Mouse (Mus musculus) urinary bladder, adult 2 months (tissue): ENCODE data around the gene Traf5. TPM values are rescaled to one million over a fixed set of nuclear protein-coding genes. Genes with fewer than 3 reads are reported as not detected.

Experiments used
- DNase-seq: peaks from one replicate; pipeline ENCODE4 v3.0.0; 2022; ENCODE audit warnings: low spot score
- polyA plus RNA-seq: library from polyadenylated mRNA; depleted of rRNA; stranded (reverse); fragments of >200 nt; gene quantifications from 2 replicates; pipeline ENCODE4 v1.2.3, GENCODE M21; 2012

The Traf5 gene
- polyA plus RNA-seq, 1 experiment, result 50.6 TPM

- DNase-seq, result no peak
Measured at GRCm38 (mm10) chr1:192063209-192063946, 29.0 kb downstream of the Traf5 start.

- no peak for DNase-seq
Measured at GRCm38 (mm10) chr1:192062682-192063081, 29.7 kb downstream of the Traf5 start.

DNA sequence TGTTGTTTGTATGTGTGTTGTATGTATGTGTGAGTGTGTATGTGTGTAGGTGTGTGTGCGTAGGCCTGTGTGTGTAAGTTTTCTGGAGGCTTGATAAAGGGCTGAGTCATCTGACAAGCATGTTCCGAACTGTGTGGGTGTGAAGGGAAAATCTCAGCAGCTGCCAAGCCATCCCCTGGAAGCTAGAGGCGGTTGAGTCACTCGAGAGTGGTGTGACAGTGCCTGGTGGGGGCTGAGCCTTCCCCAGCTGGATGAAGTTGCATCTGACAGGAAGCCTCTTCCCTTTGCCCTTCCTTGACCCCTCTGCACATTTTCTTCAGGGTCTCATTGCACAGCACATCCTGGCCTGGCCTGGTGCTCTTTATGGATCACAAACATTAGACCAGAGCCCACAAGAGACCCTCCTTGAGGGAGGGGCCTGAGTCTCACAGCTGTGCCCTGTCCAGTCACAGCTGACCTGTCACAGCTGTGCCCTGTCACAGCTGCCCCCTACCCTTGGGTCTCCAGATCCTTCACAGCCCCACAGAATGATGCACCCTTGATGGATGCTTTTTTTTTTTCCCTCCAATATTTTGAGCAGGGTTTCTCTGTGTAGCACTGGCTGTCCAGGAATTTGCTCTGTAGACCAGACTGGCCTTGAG is 30.6 kb downstream of the Traf5 start:
- no peak for DNase-seq

DNA sequence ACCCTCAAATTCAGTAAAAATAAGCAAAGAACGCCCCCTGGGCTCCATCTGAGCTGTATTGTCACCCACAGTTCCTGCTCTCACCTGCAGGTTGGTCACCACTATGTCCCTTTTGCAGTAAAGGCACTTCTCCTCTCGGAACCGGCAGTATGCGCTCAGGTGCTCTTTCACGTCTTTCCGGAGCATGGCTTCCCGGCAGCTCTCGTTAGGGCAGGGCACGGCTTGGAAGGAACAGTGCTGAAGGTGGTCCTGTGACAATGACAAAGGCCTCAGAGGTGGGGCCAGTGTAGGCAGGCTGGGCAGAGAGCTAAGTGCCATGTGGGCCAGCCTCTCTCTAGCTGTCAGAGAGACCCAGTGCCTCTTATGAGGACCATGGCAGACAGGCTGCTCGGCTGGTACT is 33.4 kb downstream of the Traf5 start:
- DNase-seq, result no peak

- DNase-seq, result no peak
Measured at GRCm38 (mm10) chr1:192053726-192054125, 38.6 kb downstream of the Traf5 start.

GRCm38 (mm10) chr1:192052986-192053385 is 39.4 kb downstream of the Traf5 start:
- no peak for DNase-seq

DNA sequence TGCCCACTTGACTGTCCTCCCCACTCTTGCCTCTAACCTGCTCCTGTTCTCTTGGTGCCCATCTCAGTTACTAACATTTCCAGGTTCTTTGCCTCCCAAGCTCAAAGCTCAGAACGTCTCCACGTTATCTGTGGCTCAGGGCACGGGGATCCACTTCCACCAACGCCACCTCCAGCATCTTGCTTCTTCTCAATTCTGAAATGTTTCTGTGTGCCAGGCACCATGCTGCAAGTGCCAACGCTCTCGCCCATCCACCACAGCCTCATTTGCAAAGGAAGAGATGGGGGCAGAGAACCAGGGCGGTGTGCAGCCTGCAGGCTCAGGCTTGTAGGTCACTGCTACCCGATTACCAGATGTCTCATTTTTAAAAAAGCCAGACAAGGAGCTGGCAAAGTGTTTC is 39.9 kb downstream of the Traf5 start:
- no peak for DNase-seq

GRCm38 (mm10) chr1:191999022-191999421 is 93.3 kb downstream of the Traf5 start:
- no peak for DNase-seq

DNA sequence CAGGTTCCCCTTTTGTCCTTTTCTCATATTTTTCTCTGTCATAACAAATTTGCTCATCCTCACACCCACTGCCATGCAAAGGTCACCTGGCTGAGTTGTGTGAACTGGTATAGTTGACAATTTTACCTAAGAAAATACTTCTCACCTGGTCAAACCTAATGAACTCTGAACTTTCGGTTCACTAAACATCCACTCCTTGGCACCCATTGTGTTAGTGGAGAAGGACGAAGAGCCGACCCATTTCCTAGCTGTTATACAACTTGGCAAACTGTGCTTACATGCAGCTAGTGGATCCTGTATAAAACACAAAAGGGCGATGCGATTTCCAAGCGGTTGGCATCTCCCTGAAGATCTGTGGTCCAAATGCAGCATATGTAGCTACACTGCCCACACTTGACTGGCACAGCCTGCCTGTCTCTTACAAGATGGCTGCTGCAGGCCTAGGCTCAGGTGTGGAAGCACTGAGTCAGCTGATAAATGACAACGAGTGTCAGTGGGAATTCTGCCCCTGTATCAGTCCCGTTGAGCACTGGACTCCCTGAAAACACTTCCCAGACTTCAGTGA is 95.7 kb downstream of the Traf5 start:
- DNase-seq, result no peak

DNA sequence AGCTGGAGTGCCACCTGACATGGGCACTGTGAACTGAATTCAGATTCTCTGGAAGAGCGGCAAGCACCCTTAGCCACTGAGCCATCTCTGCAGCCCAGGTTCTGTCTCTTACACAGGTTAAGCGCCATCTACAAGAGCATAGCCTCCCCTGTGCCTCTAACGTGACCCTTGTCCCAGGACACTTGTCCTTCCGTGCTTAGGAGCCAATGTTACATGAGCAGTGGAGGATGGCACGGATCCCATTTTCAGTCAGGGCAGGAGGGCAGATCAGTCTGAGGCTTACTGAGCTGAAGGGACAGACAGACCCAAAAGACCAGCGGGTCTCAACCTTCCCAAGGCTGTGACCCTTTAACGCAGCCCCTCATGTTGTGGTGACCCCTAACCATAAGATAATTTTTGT is 96.4 kb downstream of the Traf5 start:
- DNase-seq, result no peak

DNA sequence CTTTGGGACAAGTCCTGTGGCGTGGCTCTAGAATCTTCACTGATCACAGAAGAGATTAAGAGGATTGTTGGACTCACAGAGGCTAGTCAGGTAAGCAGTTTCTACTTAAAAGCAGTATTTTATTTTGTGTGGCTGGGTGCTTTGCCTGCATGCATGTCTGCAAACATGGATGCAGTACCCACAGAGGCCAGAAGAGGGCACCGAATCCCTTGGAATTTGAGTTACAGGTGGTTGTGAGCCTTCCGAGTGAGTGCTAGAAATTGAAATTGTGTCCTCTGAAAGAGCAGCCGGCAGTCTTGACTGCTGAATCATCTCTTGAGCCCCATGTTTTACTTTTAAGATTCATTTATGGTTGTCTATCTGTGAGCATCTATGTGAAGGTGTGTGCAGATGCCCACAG is 96.9 kb downstream of the Traf5 start:
- DNase-seq, result no peak

DNA sequence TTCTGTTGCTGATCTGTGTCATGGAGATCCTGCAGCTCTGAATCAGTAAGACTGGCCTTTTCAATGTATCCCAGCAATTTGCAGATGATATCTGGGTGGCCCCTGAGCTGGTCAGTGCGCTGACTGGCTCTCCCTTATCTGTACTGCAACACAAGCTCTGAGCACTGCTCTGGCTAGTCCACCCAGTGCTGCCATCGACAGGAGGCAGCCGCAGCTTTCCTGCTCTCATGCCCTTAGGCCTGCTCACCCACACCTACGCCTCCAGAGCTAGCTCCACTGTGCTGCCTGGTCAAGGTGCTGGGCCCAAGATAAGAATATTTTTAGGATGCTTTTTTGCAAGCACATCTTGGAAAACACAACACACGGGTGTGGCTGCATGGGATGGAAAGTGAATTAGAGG is 97.9 kb downstream of the Traf5 start:
- no peak for DNase-seq

- no peak for DNase-seq
Measured at GRCm38 (mm10) chr1:191992040-191992780, 100.1 kb downstream of the Traf5 start.

DNA sequence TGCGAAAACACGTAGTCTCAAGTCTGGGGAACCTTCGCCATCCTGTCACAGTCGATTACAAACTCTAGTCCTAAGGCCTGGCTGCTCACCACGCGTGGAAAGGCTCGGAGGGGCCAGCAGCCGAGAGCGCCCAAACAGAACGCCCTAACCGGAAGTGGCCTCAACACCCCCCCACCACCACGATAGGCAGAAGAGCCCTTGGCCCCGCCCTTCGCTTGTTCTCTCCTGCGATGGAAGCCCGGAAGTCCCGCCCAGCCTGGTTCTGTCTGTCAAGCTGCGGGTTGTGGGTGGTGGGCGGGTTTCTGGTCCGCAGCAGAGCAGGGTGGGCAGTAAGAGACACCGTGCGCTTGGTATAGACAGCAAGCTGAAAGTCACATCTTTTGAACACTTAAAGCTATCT is 102.4 kb downstream of the Traf5 start:
- DNase-seq, result peak; percentile 81

DNA sequence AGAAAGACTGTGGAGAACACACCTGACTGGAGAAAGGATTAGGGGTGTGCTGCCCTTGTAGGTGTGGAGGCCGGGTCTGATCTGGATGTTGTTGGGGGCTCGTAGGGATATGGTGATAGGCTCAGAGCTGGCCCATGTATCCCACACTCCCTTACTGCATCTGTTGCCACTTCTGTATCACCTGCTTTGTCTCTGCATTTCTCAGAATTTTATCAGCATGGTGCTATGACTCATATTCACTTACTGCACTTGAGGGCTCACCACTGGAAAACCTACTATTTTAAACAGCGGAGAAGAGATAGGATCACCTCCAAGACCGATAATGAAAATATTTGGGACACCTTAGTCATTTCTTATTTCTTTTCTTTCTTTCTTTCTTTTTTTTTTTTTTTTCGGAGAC is 103.3 kb downstream of the Traf5 start:
- DNase-seq, result no peak

- DNase-seq, result no peak
Measured at GRCm38 (mm10) chr1:191988646-191989045, 103.7 kb downstream of the Traf5 start.

GRCm38 (mm10) chr1:191987481-191987769 is 104.9 kb downstream of the Traf5 start:
- no peak for DNase-seq

GRCm38 (mm10) chr1:191986674-191987480 is 105.5 kb downstream of the Traf5 start:
- no peak for DNase-seq

GRCm38 (mm10) chr1:191981426-191982102 is 110.8 kb downstream of the Traf5 start:
- no peak for DNase-seq

DNA sequence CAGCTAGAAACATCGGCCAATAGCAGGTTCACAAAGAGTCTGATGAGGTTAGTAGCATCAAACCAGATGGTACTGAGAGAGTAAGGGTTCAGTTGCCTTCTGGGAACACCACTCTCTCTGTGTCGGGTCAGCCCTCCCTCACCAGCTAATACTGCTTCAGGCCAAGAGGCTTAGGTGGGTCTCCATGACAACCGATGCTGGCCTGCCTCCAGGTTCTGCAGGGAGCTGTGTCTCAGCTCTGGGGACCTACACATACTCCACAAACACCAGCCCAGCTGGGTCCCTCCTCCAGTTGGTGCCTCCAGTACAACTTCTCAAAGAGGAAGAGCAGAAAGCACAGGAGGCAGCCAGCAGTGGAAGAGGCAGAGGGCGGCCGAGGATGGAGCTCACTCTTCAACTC is 115.2 kb downstream of the Traf5 start, which contains the start of gene Rd3:
Gene Rd3 (plus strand): TSS at position 184 of the 400 bp plus-strand sequence.
- no peak for DNase-seq
